Mouse (Mus musculus): Measurements from ENCODE around the gene Fbln7. TPM values are rescaled to one million over a fixed set of nuclear protein-coding genes. Genes with fewer than 3 reads are reported as not detected.

The Fbln7 gene
- polyA plus RNA-seq (2017; shearing (Covaris generic)): not detected

GRCm38 (mm10) chr2:128862636-128863035 lies at the start of gene Fbln7:
Fbln7 (plus strand) TSS chr2:128862981.

GRCm38 (mm10) chr2:128817786-128818681 lies 44.7 kb upstream of the Fbln7 start, which contains the start of gene Tmem87b:
Tmem87b (plus strand) TSS chr2:128818118.

GRCm38 (mm10) chr2:128943538-128944528 lies 81.1 kb downstream of the Fbln7 start, which contains the start of gene Zc3h8:
Zc3h8 (minus strand) TSS chr2:128944077.

Other genes with a start within 250 kb of the Fbln7 start
- 90.8 TPM for gene Anapc1, start 175.6 kb upstream of the Fbln7 start, polyA plus RNA-seq (2017; shearing (Covaris generic))
- 0.83 TPM for gene Mertk, start 164.0 kb upstream of the Fbln7 start, polyA plus RNA-seq (2017; shearing (Covaris generic))
- 29.2 TPM for gene Tmem87b, start 44.9 kb upstream of the Fbln7 start, polyA plus RNA-seq (2017; shearing (Covaris generic))
- 10.4 TPM for gene Zc3h8, start 81.1 kb downstream of the Fbln7 start, polyA plus RNA-seq (2017; shearing (Covaris generic))
- 14.5 TPM for gene Zc3h6, start 104.4 kb downstream of the Fbln7 start, polyA plus RNA-seq (2017; shearing (Covaris generic))
- 5.7 TPM for gene Gm10762, start 104.7 kb downstream of the Fbln7 start, polyA plus RNA-seq (2017; shearing (Covaris generic))
- 0.25 TPM for gene Vinac1, start 185.2 kb downstream of the Fbln7 start, polyA plus RNA-seq (2017; shearing (Covaris generic))
- 2.9 TPM for gene Ttl, start 203.0 kb downstream of the Fbln7 start, polyA plus RNA-seq (2017; shearing (Covaris generic))
- 36.3 TPM for gene Polr1b, start 238.0 kb downstream of the Fbln7 start, polyA plus RNA-seq (2017; shearing (Covaris generic))

All from CD4-positive, CD25-positive, alpha-beta regulatory T cell (primary cell).